Mouse (Mus musculus): ENCODE measurements around the gene Itk.

The Itk gene

GRCm38 (mm10) chr11:46360991-46361665 is 28.2 kb downstream of the Itk start:
- no peak for DNase-seq (ENCODE audit: low spot score)

GRCm38 (mm10) chr11:46358369-46358768 is 30.9 kb downstream of the Itk start:
- DNase-seq (ENCODE audit: low spot score), result no peak

GRCm38 (mm10) chr11:46349681-46350410 is 39.5 kb downstream of the Itk start:
- no peak for DNase-seq (ENCODE audit: low spot score)

GRCm38 (mm10) chr11:46348416-46348815 is 40.9 kb downstream of the Itk start:
- no peak for DNase-seq (ENCODE audit: low spot score)

- DNase-seq (ENCODE audit: low spot score), result no peak
These were observed 41.6 kb downstream of the Itk start for GRCm38 (mm10) chr11:46347756-46348155.

GRCm38 (mm10) chr11:46343886-46344546 is 45.3 kb downstream of the Itk start:
- DNase-seq (ENCODE audit: low spot score), result no peak

GRCm38 (mm10) chr11:46341960-46342359 is 47.4 kb downstream of the Itk start:
- DNase-seq (ENCODE audit: low spot score), result no peak

GRCm38 (mm10) chr11:46336020-46336419 is 53.3 kb downstream of the Itk start:
- no peak for DNase-seq (ENCODE audit: low spot score)

- no peak for DNase-seq (ENCODE audit: low spot score)
These were observed 57.1 kb downstream of the Itk start for GRCm38 (mm10) chr11:46332217-46332616.

GRCm38 (mm10) chr11:46326271-46327015 is 62.9 kb downstream of the Itk start:
- DNase-seq (ENCODE audit: low spot score), result no peak

GRCm38 (mm10) chr11:46321559-46321958 is 67.8 kb downstream of the Itk start:
- DNase-seq (ENCODE audit: low spot score), result no peak

- no peak for DNase-seq (ENCODE audit: low spot score)
These were observed 74.8 kb downstream of the Itk start for GRCm38 (mm10) chr11:46314534-46314933.

GRCm38 (mm10) chr11:46313851-46314250 is 75.5 kb downstream of the Itk start:
- no peak for DNase-seq (ENCODE audit: low spot score)

- no peak for DNase-seq (ENCODE audit: low spot score)
These were observed 76.7 kb downstream of the Itk start, which contains the start of gene Cyfip2 for GRCm38 (mm10) chr11:46312523-46313035. Gene Cyfip2 (minus strand): TSS chr11:46312859.

GRCm38 (mm10) chr11:46311703-46312522 is 77.4 kb downstream of the Itk start:
- DNase-seq (ENCODE audit: low spot score), result peak; percentile 26

- DNase-seq (ENCODE audit: low spot score), result no peak
These were observed 78.1 kb downstream of the Itk start for GRCm38 (mm10) chr11:46311181-46311702.

- no peak for DNase-seq (ENCODE audit: low spot score)
These were observed 78.7 kb downstream of the Itk start for GRCm38 (mm10) chr11:46310647-46311063.

- DNase-seq (ENCODE audit: low spot score), result no peak
These were observed 79.3 kb downstream of the Itk start for GRCm38 (mm10) chr11:46309808-46310555.

- DNase-seq (ENCODE audit: low spot score), result no peak
These were observed 80.1 kb downstream of the Itk start for GRCm38 (mm10) chr11:46309111-46309741.
